Mouse (Mus musculus) activated CD4-positive, CD25-positive, alpha-beta regulatory T cell, adult 9 weeks (primary cell): ENCODE measurements around the gene Neu3. TPM values are rescaled to one million over a fixed set of nuclear protein-coding genes. Genes with fewer than 3 reads are reported as not detected.

Experiments used
- polyA plus RNA-seq: library from polyadenylated mRNA; unstranded; fragments of 100-300 nt; shearing (Covaris generic); gene quantifications from one replicate; pipeline ENCODE4 v1.2.1, GENCODE M21; 2017

Gene Neu3
- 35.1 TPM for polyA plus RNA-seq

GRCm38 (mm10) chr7:99828083-99828570 lies at the start of gene Neu3:
Gene Neu3 (minus strand): TSS chr7:99828417.

GRCm38 (mm10) chr7:99863362-99863761 lies 35.1 kb upstream of the Neu3 start, which contains the start of gene Spcs2:
Gene Spcs2 (minus strand): TSS chr7:99863462.

DNA sequence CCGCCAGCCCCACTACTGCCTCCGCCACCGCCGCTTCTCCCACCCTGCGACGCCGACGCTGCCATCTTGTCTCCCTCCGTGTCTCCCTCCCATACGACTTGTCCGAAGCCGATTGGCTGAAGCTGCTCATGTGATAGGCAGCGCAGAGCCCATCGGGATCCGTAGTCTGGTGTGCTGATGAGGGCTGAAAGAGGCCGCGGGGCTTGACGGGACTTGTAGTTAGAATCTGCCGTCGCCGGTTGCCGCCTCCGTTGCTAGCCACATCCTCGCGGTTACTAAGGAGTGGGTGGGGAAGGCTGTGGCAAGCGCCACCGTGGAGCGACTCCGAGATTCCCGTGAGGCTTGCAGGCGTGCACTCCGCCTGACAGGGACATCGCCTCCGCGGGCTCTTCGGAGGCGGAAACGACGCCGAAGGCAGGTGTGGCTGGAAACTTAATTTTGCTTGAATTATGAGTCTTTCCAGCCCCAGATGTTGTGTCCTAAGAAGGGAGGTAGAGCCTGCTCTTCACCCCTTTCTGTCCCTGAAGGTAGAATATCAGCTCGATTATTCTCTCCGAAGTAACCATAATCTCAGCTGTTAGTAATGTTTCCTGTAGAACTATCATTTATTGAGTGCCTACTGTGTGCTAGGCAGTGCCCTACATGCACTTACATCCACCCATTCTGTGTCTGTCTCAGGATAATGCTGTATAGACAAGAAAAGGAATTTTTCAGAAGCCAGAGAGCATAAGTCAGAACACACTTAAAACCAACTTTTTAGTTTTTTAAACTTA lies 30.8 kb upstream of the Neu3 start, which contains the start of gene Xrra1:
Gene Xrra1 (plus strand): TSS at position 304 of the 773 bp plus-strand sequence.

DNA sequence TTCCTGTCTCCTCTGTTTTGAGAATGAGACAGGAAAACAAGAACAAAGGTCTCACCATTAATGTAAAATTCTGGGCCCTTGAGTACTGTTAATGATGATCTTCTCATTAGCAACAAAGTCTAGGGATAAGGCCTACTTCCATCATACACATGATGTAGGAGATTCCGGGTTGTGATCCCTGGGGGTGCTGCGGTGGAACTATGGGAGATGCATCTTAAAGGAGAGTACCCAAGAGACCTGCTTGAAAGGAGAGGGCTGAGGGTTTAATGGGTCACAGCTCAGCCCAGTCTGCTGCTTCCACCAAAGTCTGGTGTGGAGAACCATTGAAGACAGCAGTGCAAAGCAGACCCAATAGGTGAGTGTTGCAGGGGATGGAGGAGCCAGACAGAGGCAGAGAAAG lies 65.0 kb downstream of the Neu3 start, which contains the start of gene Olfr521:
Gene Olfr521 (plus strand): TSS at position 301 of the 400 bp plus-strand sequence.

Other genes starting within 250 kb of the Neu3 start
- gene Tpbgl, start 201.3 kb downstream of the Neu3 start, polyA plus RNA-seq, result not detected
- 0.37 TPM for gene Slco2b1, start 117.1 kb downstream of the Neu3 start, polyA plus RNA-seq
- not detected for gene Olfr520, start 98.1 kb downstream of the Neu3 start, polyA plus RNA-seq
- not detected for gene Olfr521, start 64.9 kb downstream of the Neu3 start, polyA plus RNA-seq
- not detected for gene Xrra1, start 30.7 kb upstream of the Neu3 start, polyA plus RNA-seq
- 502 TPM for gene Spcs2, start 35.0 kb upstream of the Neu3 start, polyA plus RNA-seq
- 3.7 TPM for gene Rnf169, start 152.0 kb upstream of the Neu3 start, polyA plus RNA-seq
- not detected for gene Chrdl2, start 177.8 kb upstream of the Neu3 start, polyA plus RNA-seq